Mouse (Mus musculus) embryonic facial prominence, embryonic 14.5 days (tissue): Measurements from ENCODE around the gene Scfd2. TPM values are rescaled to one million over a fixed set of nuclear protein-coding genes. Genes with fewer than 3 reads are reported as not detected.

Experiments
- ATAC-seq: fragments of 200-750 bp; cut with Nextera tagmentation; 2 replicates; pipeline ENCODE4 v1.8.0; 2017; ENCODE audit warnings: low read depth, moderate number of reproducible peaks, moderate TSS enrichment
- DNase-seq: peaks from one replicate; pipeline ENCODE4 v3.0.0-alpha.2; 2015; ENCODE audit warnings: low spot score
- H3K27ac ChIP-seq: fragments of 300-500 bp; sonication (generic); replicated peaks from 2 replicates; pipeline ENCODE4 v1.5.1; 2014; ENCODE audit warnings: low read depth, mild to moderate bottlenecking, low read length, moderate library complexity
- H3K27me3 ChIP-seq: fragments of 300-500 bp; sonication (generic); replicated peaks from 2 replicates; pipeline ENCODE4 v1.6.1; 2014; ENCODE audit warnings: low read length; ENCODE audit not compliant: control insufficient read depth, insufficient read depth
- H3K36me3 ChIP-seq: fragments of 300-500 bp; sonication (generic); 2 replicates; pipeline ENCODE4 v1.6.1; 2014; ENCODE audit warnings: low read length, mixed read lengths; ENCODE audit not compliant: control insufficient read depth, insufficient read depth
- H3K4me1 ChIP-seq: fragments of 300-500 bp; sonication (generic); 2 replicates; pipeline ENCODE4 v1.6.1; 2014; ENCODE audit warnings: antibody characterized with exemption, low read length; ENCODE audit not compliant: control insufficient read depth, insufficient read depth
- H3K4me2 ChIP-seq: fragments of 300-500 bp; sonication (generic); 2 replicates; pipeline ENCODE4 v1.6.1; 2014; ENCODE audit warnings: low read depth, mild to moderate bottlenecking, low read length, moderate library complexity, mixed read lengths
- H3K4me3 ChIP-seq: fragments of 300-500 bp; sonication (generic); 2 replicates; pipeline ENCODE4 v1.5.1; 2014; ENCODE audit warnings: low read depth, mild to moderate bottlenecking, low read length
- H3K9ac ChIP-seq: fragments of 300-500 bp; sonication (generic); 2 replicates; pipeline ENCODE4 v1.6.1; 2014; ENCODE audit warnings: low read depth, mild to moderate bottlenecking, low read length, moderate library complexity, mixed read lengths
- H3K9me3 ChIP-seq: fragments of 300-500 bp; sonication (generic); 2 replicates; pipeline ENCODE4 v1.6.1; 2016; ENCODE audit warnings: low read length; ENCODE audit not compliant: control insufficient read depth
- WGBS: fragments of 180-500 bp; shearing (Covaris S2); extraction: QIAGEN DNeasy Blood & Tissue Kit; methylation state at CpG from one replicate; pipeline ENCODE4 v1.1.7; 2014; 5-methylcytosine and 5-hydroxymethylcytosine counted together
- polyA plus RNA-seq: library from polyadenylated mRNA; unstranded; fragments of >200 nt; fragmentation: Nextera tagmentation; extraction: Ambion mirVana; gene quantifications from 2 replicates; pipeline ENCODE4 v1.2.1, GENCODE M21; 2014

Gene Scfd2
- polyA plus RNA-seq, 1 experiment from 2014 or later, result 21.3 TPM

GRCm38 (mm10) chr5:74305533-74306189 is 225.9 kb downstream of the Scfd2 start:
- ATAC-seq (peak; percentile 12; the same call in 1 of the 2 replicates), DNase-seq (peak; percentile 51)
- Histone ChIP-seq H3K27me3 (no peaks in the 10 kb centered on the region), H3K4me2 (no peak overlapping the region), H3K36me3 (no peaks in the 10 kb centered on the region), H3K9me3 (no peaks in the 10 kb centered on the region), H3K4me3 (no peak overlapping the region), H3K9ac (no peak overlapping the region), H3K27ac (peak overlapping the region; percentile 56; the same call in 1 of the 2 replicates), H3K4me1 (peaks cover 11% of the 10 kb centered on the region)
- 39% methylated on average over 4 of the region's 4 CpGs for WGBS

- H3K4me1 ChIP-seq, result peaks cover 18% of the 10 kb centered on the region
Measured at GRCm38 (mm10) chr5:74304767-74305166, 226.8 kb downstream of the Scfd2 start.

GRCm38 (mm10) chr5:74302331-74302730 is 229.2 kb downstream of the Scfd2 start:
- WGBS, result 73% methylated on average over 3 of the region's 3 CpGs
- ATAC-seq, result no peak

More at GRCm38 (mm10) chr5:74304767-74305166, 226.8 kb downstream of the Scfd2 start:
- Histone ChIP-seq H3K27me3 (no peaks in the 10 kb centered on the region), H3K4me2 (no peak overlapping the region), H3K9me3 (no peaks in the 10 kb centered on the region), H3K36me3 (no peaks in the 10 kb centered on the region), H3K27ac (peak overlapping the region; percentile 56), H3K4me3 (no peak overlapping the region), H3K9ac (no peak overlapping the region)
- DNase-seq (peak; percentile 54), ATAC-seq (no peak)
- WGBS, result 47% methylated on average over 4 of the region's 4 CpGs

GRCm38 (mm10) chr5:74301443-74301842 is 230.1 kb downstream of the Scfd2 start:
- DNase-seq, result no peak
- WGBS, result 98% methylated on average over 2 of the region's 2 CpGs
- ATAC-seq, result no peak

More at GRCm38 (mm10) chr5:74302331-74302730, 229.2 kb downstream of the Scfd2 start:
- no peak for DNase-seq
- no peak overlapping the region for H3K9ac ChIP-seq
- H3K4me2 ChIP-seq, result no peak overlapping the region
- no peak overlapping the region for H3K4me3 ChIP-seq
- H3K27me3 ChIP-seq, result no peaks in the 10 kb centered on the region
- H3K9me3 ChIP-seq, result no peaks in the 10 kb centered on the region
- H3K27ac ChIP-seq, result no peak overlapping the region
- H3K36me3 ChIP-seq, result no peaks in the 10 kb centered on the region
- peaks cover 15% of the 10 kb centered on the region for H3K4me1 ChIP-seq

GRCm38 (mm10) chr5:74300931-74301330 is 230.6 kb downstream of the Scfd2 start:
- WGBS, result 52% methylated on average over 4 of the region's 5 CpGs
- no peaks in the 10 kb centered on the region for H3K36me3 ChIP-seq
- peaks cover 10% of the 10 kb centered on the region; the same call in 1 of the 2 replicates for H3K4me1 ChIP-seq
- no peaks in the 10 kb centered on the region for H3K27me3 ChIP-seq
- H3K9ac ChIP-seq, result no peak overlapping the region
- no peak overlapping the region for H3K4me3 ChIP-seq
- no peaks in the 10 kb centered on the region for H3K9me3 ChIP-seq
- no peak overlapping the region for H3K27ac ChIP-seq
- no peak overlapping the region for H3K4me2 ChIP-seq
- DNase-seq (no peak), ATAC-seq (no peak)

More at GRCm38 (mm10) chr5:74301443-74301842, 230.1 kb downstream of the Scfd2 start:
- Histone ChIP-seq H3K4me1 (peaks cover 11% of the 10 kb centered on the region; the same call in 1 of the 2 replicates), H3K9ac (no peak overlapping the region), H3K4me3 (no peak overlapping the region), H3K9me3 (no peaks in the 10 kb centered on the region), H3K27ac (no peak overlapping the region), H3K4me2 (no peak overlapping the region), H3K36me3 (no peaks in the 10 kb centered on the region), H3K27me3 (no peaks in the 10 kb centered on the region)

GRCm38 (mm10) chr5:74300140-74300539 is 231.4 kb downstream of the Scfd2 start:
- Histone ChIP-seq H3K27ac (no peak overlapping the region), H3K4me2 (no peak overlapping the region), H3K4me3 (no peak overlapping the region), H3K36me3 (no peaks in the 10 kb centered on the region), H3K27me3 (no peaks in the 10 kb centered on the region), H3K9ac (no peak overlapping the region), H3K4me1 (0 out of 2 replicates have a peak, but pooled peaks cover 8% of the 10 kb centered on the region), H3K9me3 (no peaks in the 10 kb centered on the region)
- DNase-seq, result peak; percentile 74
- peak; percentile 62 for ATAC-seq
- 35% methylated on average over 4 of the region's 4 CpGs for WGBS

GRCm38 (mm10) chr5:74297113-74297512 is 234.4 kb downstream of the Scfd2 start:
- Histone ChIP-seq H3K4me2 (no peak overlapping the region), H3K27me3 (no peaks in the 10 kb centered on the region), H3K9ac (no peak overlapping the region), H3K36me3 (no peaks in the 10 kb centered on the region), H3K27ac (no peak overlapping the region), H3K4me1 (peaks cover 10% of the 10 kb centered on the region; the same call in 1 of the 2 replicates), H3K9me3 (no peaks in the 10 kb centered on the region), H3K4me3 (no peak overlapping the region)
- DNase-seq (no peak), ATAC-seq (no peak)
- 88% methylated on average over 5 of the region's 5 CpGs for WGBS

- Histone ChIP-seq H3K9ac (no peak overlapping the region), H3K27me3 (no peaks in the 10 kb centered on the region), H3K36me3 (no peaks in the 10 kb centered on the region), H3K4me3 (no peak overlapping the region), H3K4me1 (peaks cover 19% of the 10 kb centered on the region), H3K9me3 (no peaks in the 10 kb centered on the region), H3K27ac (no peak overlapping the region), H3K4me2 (no peak overlapping the region)
- ATAC-seq (peak; percentile 48; the same call in 1 of the 2 replicates), DNase-seq (peak; percentile 53)
- WGBS, result 45% methylated on average over 5 of the region's 5 CpGs
Measured at GRCm38 (mm10) chr5:74296096-74296495, 235.5 kb downstream of the Scfd2 start.

- H3K4me2 ChIP-seq, result no peak overlapping the region
- H3K27me3 ChIP-seq, result no peaks in the 10 kb centered on the region
- ATAC-seq, result no peak
- 63% methylated on average over 5 of the region's 5 CpGs for WGBS
- no peak for DNase-seq
- H3K9me3 ChIP-seq, result no peaks in the 10 kb centered on the region
- peaks cover 11% of the 10 kb centered on the region for H3K4me1 ChIP-seq
- no peak overlapping the region for H3K4me3 ChIP-seq
- H3K27ac ChIP-seq, result no peak overlapping the region
- no peaks in the 10 kb centered on the region for H3K36me3 ChIP-seq
- no peak overlapping the region for H3K9ac ChIP-seq
Measured at GRCm38 (mm10) chr5:74293513-74293912, 238.0 kb downstream of the Scfd2 start.
